Comparison of ENCODE assay signal across 8 mouse cellular contexts in the genomic region with DNA sequence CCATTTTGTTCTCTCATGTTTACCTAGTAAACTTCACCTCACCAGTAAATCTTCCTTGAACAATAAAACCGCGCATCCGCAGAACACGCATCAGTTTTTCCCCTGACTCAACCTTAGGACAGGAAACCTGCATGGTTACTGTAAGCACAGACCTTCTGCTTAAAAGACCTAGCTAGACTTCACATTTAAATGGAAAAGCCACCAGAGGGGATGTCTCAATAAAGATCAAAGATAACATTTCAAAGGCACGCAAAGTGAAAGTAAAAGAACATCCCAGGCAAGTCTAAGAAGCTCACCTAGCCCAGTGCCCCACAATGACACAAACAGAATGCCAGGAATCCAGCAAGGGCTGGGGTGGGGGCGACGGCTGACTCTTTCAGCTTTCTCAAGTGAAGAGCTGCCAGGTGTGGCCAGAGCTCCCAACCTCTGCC. TPM values are rescaled to one million over a fixed set of nuclear protein-coding genes. Genes with fewer than 3 reads are reported as not detected.
DNase-seq lines count a peak whose midpoint lies in the region; ATAC-seq lines count a peak whose summit lies in the region.

No protein-coding gene starts in this region.

- H3K4me1 ChIP-seq in midbrain, embryonic 12.5 days: peaks cover 24% of the 10 kb centered on the region
- peaks cover 17% of the 10 kb centered on the region for H3K4me1 ChIP-seq in midbrain, embryonic 15.5 days
- peaks cover 29% of the 10 kb centered on the region for H3K4me1 ChIP-seq in forebrain, embryonic 13.5 days
- peaks cover 41% of the 10 kb centered on the region for H3K4me1 ChIP-seq in limb, embryonic 10.5 days
- peaks cover 18% of the 10 kb centered on the region for H3K4me1 ChIP-seq in neural tube, embryonic 13.5 days (replicated peaks)

- no peaks in the 10 kb centered on the region for H3K9me3 ChIP-seq in midbrain, embryonic 12.5 days
- no peaks in the 10 kb centered on the region for H3K9me3 ChIP-seq in midbrain, embryonic 15.5 days
- H3K9me3 ChIP-seq in forebrain, embryonic 13.5 days (replicated peaks): no peaks in the 10 kb centered on the region
- no peaks in the 10 kb centered on the region for H3K9me3 ChIP-seq in limb, embryonic 10.5 days (replicated peaks)
- no peaks in the 10 kb centered on the region for H3K9me3 ChIP-seq in neural tube, embryonic 13.5 days

- no peak overlapping the region for H3K4me3 ChIP-seq in midbrain, embryonic 12.5 days
- H3K4me3 ChIP-seq in midbrain, embryonic 15.5 days: no peak overlapping the region
- no peak overlapping the region for H3K4me3 ChIP-seq in forebrain, embryonic 13.5 days
- H3K4me3 ChIP-seq in limb, embryonic 10.5 days: peak overlapping the region; percentile 63
- 0 out of 2 replicates have a peak overlapping the region, but pooled peaks have one; percentile 29 for H3K4me3 ChIP-seq in neural tube, embryonic 13.5 days

- 47% methylated on average over 7 of the region's 7 CpGs for WGBS in midbrain, embryonic 12.5 days
- 45% methylated on average over 7 of the region's 7 CpGs for WGBS in midbrain, embryonic 15.5 days
- 52% methylated on average over 7 of the region's 7 CpGs for WGBS in forebrain, embryonic 13.5 days
- 16% methylated on average over 7 of the region's 7 CpGs for WGBS in limb, embryonic 10.5 days
- 36% methylated on average over 7 of the region's 7 CpGs for WGBS in neural tube, embryonic 13.5 days

- H3K27me3 ChIP-seq in midbrain, embryonic 12.5 days: peaks cover 13% of the 10 kb centered on the region; the same call in 1 of the 2 replicates
- 0 out of 2 replicates have a peak, but pooled peaks cover 6% of the 10 kb centered on the region for H3K27me3 ChIP-seq in midbrain, embryonic 15.5 days (replicated peaks)
- H3K27me3 ChIP-seq in forebrain, embryonic 13.5 days: no peaks in the 10 kb centered on the region
- no peaks in the 10 kb centered on the region for H3K27me3 ChIP-seq in limb, embryonic 10.5 days (ENCODE audit: low read depth, poor library complexity, severe bottlenecking)
- H3K27me3 ChIP-seq in neural tube, embryonic 13.5 days: no peaks in the 10 kb centered on the region

- H3K9ac ChIP-seq in midbrain, embryonic 12.5 days (replicated peaks): no peak overlapping the region
- no peak overlapping the region for H3K9ac ChIP-seq in midbrain, embryonic 15.5 days
- no peak overlapping the region for H3K9ac ChIP-seq in forebrain, embryonic 13.5 days
- H3K9ac ChIP-seq in neural tube, embryonic 13.5 days: 0 out of 2 replicates have a peak overlapping the region, but pooled peaks have one; percentile 51

- peak; percentile 46 for DNase-seq in limb, embryonic 10.5 days (ENCODE audit: low spot score)
- DNase-seq in cerebellum, postnatal 4 days (ENCODE audit: low spot score in 2 of 2): no peak
- DNase-seq in ovary, adult 18-20 months (ENCODE audit: low spot score): no peak
- DNase-seq in gastrocnemius, postnatal 4 days (ENCODE audit: low spot score in 2 of 2): no peak

- H3K36me3 ChIP-seq in midbrain, embryonic 12.5 days: peaks cover 14% of the 10 kb centered on the region; the same call in 1 of the 2 replicates
- 0 out of 2 replicates have a peak, but pooled peaks cover 4% of the 10 kb centered on the region for H3K36me3 ChIP-seq in midbrain, embryonic 15.5 days (replicated peaks)
- H3K36me3 ChIP-seq in forebrain, embryonic 13.5 days (ENCODE audit: poor library complexity, severe bottlenecking): peaks cover 26% of the 10 kb centered on the region; the same call in 1 of the 2 replicates
- H3K36me3 ChIP-seq in limb, embryonic 10.5 days: peaks cover 10% of the 10 kb centered on the region; the same call in 1 of the 2 replicates
- H3K36me3 ChIP-seq in neural tube, embryonic 13.5 days: peaks cover 19% of the 10 kb centered on the region

- H3K27ac ChIP-seq in midbrain, embryonic 12.5 days (replicated peaks): no peak overlapping the region
- H3K27ac ChIP-seq in midbrain, embryonic 15.5 days: no peak overlapping the region
- no peak overlapping the region for H3K27ac ChIP-seq in forebrain, embryonic 13.5 days
- H3K27ac ChIP-seq in limb, embryonic 10.5 days: peak overlapping the region; percentile 83
- H3K27ac ChIP-seq in neural tube, embryonic 13.5 days (replicated peaks): 0 out of 2 replicates have a peak overlapping the region, but pooled peaks have one; percentile 33

- peak overlapping the region; percentile 57; the same call in 1 of the 2 replicates for H3K4me2 ChIP-seq in midbrain, embryonic 12.5 days (replicated peaks)
- no peak overlapping the region for H3K4me2 ChIP-seq in midbrain, embryonic 15.5 days
- peak overlapping the region; percentile 60 for H3K4me2 ChIP-seq in forebrain, embryonic 13.5 days
- peak overlapping the region; percentile 57 for H3K4me2 ChIP-seq in neural tube, embryonic 13.5 days

- no peak for ATAC-seq in midbrain, embryonic 12.5 days (ENCODE audit: low FRiP score, low read depth)
- ATAC-seq in midbrain, embryonic 15.5 days (replicated peaks): no peak
- ATAC-seq in forebrain, embryonic 13.5 days: no peak
- ATAC-seq in neural tube, embryonic 13.5 days (ENCODE audit: low read depth): no peak

RNA-seq across cellular contexts. Expression of a gene that starts 58.4 kb away (rescaled TPM):
- not detected in 2 replicates for polyA plus RNA-seq in midbrain, embryonic 12.5 days (2016; fragmentation: Nextera tagmentation; extraction: Ambion mirVana)
- not detected in 2 replicates for polyA plus RNA-seq in midbrain, embryonic 15.5 days (2015; fragmentation: Nextera tagmentation; extraction: Ambion mirVana)
- polyA plus RNA-seq in forebrain, embryonic 13.5 days (2015; fragmentation: Nextera tagmentation; extraction: Ambion mirVana): not detected in 2 replicates
- 0.13 TPM in 1 of 2 replicates, not detected in the other for polyA plus RNA-seq in limb, embryonic 10.5 days (2016; fragmentation: Nextera tagmentation; extraction: Ambion mirVana)
- 0.47 and 1.0 TPM in 2 replicates for polyA plus RNA-seq in neural tube, embryonic 13.5 days (2015; fragmentation: Nextera tagmentation; extraction: Ambion mirVana)
- 100 to 1,000 TPM; 156 to 173 TPM for total RNA-seq in gastrocnemius, postnatal 4 days (2021)

Comparison
In these comparisons a context has a peak if more than half of its experiments do, and no peak if none do; other contexts are left out.
1. H3K27ac ChIP-seq: peak in limb, embryonic 10.5 days (single experiment) and neural tube, embryonic 13.5 days (single experiment); none in midbrain, embryonic 12.5 days (single experiment), midbrain, embryonic 15.5 days (single experiment) and forebrain, embryonic 13.5 days (single experiment).
2. H3K4me3 ChIP-seq: peak in limb, embryonic 10.5 days (single experiment) and neural tube, embryonic 13.5 days (single experiment); none in midbrain, embryonic 12.5 days (single experiment), midbrain, embryonic 15.5 days (single experiment) and forebrain, embryonic 13.5 days (single experiment).